Mouse (Mus musculus) layer of hippocampus, postnatal 14 days (tissue): ENCODE measurements around the gene Opn3. TPM values are rescaled to one million over a fixed set of nuclear protein-coding genes. Genes with fewer than 3 reads are reported as not detected.
A peak's percentile ranks its signal among the peaks of the same experiment; 100 is the strongest.

ENCODE experiments used
- DNase-seq, 2 experiments: peaks; one replicate each; pipeline ENCODE4 v3.0.0; 2021 to 2022; ENCODE audit warnings: low spot score in 2 of 2, mixed read lengths in 1 of 2
- total RNA-seq, 2 experiments: library from RNA; stranded (reverse); gene quantifications; 2 replicates each; pipeline ENCODE4 v1.2.3; 2021

The Opn3 gene
- total RNA-seq, 2 experiments from 2014 or later: 2.1 to 4.8 TPM

DNA sequence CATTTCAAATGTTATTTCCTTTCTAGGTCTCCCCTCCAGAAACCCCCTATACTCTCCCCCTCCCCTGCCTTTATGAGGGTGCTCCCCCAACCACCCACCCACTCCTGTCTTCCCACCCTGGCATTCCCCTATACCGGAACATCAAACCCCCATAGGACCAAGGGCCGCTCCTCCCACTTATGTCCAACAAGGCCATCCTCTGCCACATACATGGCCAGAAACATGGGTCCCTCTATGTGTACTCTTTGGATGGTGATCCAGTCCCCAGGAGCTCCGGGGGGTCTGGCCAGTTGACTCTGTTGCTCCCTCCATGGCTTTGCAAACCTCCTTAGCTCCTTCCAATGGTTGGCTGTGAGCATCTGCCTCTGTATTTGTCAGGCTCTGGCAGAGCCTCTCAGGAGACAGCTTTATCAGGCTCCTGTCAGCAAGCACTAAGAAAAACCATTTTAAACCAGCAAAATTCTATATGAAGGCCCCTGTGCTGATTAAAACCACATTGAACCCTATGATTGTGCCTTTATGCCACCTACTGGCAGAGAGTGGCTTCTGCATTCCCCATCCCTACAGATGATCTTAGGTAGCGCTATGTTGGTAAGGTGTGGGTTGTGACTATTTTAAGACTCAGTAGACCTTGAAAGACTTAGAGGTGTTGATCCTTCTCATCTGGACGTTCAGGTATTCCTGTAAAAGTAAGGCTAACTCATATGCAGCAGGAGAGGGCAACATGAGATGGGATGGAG is 23.7 kb downstream of the Opn3 start:
- DNase-seq: peak in 1 of 2 experiments; percentile 20

DNA sequence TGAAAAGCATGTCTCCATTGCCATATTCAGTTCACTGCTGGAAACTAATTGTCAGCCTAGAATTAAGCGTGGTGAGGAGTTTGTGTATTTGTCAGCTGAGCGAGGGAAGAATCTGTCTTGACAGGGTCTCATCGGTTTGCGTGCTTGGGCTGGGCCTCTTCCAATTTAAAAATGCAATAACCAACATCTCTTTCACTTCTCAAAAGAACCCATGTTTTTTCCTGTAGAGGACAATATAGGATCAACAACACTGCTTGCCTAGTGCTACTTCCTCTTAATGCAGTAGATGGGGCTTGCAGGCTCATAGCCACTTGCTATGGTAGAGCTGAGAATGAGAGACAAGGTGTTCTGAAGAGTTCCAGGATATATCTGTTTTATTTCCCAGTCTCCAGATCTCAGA is 32.7 kb downstream of the Opn3 start:
- DNase-seq: no peak

DNA sequence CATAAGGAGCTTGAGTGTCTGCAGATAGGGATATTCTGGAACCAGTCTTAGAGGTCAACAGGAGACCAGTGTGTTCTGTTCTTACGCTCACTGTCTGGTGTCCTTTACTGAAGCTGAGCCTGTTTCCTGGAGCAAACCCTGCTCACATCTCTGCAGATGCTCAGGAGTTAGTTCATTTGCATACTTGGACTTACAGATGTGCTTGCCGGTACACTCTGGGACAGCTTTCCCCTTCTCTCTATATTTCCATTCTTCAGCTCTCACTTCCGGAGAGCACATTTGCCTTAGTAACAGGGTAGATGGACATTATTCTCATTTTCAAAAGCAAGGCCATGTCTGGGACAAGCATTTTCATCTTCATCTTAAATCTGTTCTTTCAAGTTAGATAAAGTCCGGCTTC is 44.0 kb downstream of the Opn3 start:
- DNase-seq: no peak

DNA sequence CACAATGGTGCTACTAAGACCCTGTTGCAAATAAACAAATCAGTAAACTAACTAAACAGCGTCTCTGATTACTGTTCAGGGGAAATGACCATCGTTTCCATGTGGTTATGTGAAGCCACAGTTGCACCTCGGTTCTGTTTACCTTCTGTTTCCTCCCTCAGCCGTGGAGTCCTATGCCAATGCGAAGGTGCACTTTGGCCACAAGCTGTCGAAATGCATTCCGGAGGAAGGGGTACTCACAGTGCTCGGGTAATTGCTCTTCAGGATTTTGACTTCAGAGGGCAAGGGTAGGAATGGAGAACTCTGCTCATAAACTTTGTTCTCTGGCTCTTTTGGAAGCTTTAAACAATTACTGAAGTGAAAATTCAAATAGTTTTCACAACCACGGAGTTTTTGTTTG is 45.6 kb downstream of the Opn3 start:
- no peak for DNase-seq

DNA sequence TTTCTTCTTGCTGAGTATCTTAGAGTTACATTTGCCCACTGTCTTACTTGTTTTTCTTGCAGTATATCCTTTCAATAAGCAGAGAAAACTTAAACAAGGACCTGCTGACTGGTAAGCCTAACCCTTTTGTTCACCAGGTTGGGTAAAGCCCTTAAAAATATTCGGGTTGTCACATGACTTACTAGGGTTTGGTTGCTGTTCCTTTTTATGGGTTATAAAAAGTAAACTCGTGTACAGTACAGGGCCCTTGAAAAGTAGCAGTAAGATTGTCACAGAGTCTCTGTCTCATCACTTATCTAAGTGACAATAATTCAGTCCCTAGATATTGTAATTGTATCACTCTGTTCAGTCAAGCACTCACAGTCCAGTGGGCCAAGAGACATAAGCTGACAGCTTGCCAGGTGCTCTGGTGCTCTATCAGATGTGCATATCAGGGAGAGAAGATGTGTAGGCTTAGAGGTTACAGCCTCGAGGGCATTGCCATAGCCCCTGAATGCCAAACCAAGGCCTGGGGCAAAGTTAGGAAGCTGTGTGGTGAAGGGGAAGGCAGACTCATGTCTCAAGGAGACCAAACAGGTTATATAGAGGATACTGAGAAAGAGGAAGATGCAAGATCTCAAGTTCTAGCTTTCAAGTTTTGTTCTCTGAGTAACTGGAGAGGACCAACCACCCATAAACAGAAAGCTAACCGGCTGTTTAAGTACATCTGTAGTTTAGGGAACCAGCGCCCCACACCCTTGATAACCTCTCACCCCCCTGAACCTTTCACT is 48.9 kb downstream of the Opn3 start:
- no peak for DNase-seq

DNA sequence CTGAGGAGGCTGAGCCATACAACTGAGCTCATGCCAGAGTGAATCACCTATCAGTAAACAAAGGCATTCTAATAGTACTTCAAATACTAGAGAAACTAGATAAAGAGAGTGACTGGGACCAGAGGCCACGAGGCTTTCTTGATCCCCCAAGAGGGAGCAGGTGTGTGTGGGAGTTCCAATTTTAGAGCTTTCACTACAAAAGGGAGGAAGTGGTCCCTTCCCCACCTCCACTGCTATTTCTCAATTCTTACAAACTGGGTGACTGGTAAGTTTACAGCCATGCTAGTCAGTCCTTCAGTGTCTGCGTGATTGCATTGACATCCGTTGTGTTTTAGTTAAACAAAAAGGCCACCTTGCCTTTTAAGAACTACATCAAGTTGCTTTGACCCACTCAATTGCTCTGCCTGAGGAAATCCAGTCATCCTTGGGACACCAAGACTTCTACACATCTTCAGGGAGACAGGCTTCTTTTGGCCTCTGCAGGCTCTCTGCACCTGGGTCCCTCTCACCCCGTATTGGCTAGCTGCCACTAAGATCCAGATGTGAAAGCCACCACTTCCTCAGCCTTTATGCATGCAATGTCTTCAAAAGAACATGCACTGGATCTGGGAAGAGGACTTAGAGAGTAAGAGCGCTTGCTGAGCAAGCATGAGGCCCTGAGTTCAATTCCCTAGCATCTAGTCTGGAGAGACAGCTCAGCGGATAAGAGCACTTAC is 52.0 kb downstream of the Opn3 start:
- DNase-seq: no peak

DNA sequence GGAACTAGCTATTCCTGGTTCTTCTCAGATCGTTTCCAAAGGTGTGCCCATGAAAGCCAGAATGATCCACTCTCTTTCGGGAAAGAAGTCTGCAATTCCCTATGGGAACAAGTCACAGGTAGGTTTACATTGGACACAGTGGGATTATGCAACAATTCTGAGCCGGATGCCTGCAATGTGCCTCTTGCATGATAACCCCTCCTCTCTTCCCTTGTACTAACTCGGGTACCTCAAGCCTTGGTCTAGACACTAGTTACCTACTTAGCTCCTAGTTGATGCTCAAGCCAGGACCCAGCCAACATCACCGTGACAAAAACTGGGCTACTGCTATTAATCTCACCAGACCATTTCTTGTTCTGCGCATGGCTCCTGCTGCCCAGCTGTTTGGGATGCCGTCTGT is 53.5 kb downstream of the Opn3 start:
- DNase-seq: no peak

DNA sequence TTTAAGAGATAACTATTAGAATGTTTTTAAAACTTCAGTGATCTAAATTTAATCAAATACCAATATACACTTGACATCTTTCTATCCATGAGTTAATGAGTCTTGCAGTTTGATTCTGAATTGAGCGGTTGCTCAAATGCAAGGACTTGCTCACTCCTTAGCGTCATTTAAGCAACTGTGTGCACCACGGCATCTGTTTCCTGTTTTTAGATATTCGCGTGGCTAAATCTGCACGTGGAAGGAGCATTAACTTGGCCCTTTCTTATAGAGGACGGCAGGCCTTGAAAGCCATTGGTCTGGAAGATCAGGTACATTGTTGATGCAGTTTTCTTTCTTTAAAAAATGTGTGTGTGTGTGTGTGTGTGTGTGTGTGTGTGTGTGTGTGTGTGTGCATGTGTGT is 54.9 kb downstream of the Opn3 start:
- DNase-seq: no peak

DNA sequence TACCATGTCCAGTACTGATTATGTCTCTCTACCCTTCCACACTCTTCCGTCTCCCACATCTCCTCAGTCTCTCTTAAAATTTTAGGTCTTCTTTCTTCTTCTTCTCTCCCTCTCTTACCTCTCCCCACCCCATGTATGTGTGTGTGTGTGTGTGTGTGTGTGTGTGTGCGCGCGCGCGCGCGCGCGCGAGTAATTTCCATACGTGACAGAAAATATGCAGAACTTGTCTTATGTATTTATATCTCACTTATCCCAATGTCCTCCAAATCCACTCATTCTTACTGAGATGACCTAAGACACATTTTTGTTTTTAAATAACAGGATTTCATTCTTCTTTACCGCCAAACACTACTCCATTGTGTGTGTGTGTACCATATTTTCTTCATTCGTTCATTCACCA is 60.1 kb downstream of the Opn3 start:
- no peak for DNase-seq

DNA sequence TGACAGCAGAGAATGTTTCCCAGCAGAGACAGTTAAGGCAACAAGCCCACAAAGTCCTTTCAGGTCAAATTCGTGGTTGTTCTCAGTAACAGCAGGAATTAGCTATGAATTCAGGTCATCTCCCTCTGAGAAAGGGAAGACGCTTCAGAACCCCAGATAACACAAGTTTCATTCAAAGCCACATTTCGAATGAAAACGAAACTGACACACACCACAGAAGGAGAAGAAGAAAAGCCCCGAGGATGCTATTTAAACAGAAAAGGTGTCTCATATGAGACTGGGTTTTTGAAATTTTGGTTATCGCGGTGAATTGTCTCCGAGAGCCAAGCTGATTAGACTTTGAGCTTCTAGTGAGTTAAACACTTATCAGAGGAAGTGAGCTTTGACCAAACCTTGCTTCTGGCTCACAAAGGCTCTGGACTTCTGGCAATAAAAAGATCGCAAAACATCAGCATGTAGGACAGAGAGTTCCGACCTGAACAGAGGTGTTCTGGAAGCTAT is 60.8 kb downstream of the Opn3 start:
- no peak for DNase-seq

DNA sequence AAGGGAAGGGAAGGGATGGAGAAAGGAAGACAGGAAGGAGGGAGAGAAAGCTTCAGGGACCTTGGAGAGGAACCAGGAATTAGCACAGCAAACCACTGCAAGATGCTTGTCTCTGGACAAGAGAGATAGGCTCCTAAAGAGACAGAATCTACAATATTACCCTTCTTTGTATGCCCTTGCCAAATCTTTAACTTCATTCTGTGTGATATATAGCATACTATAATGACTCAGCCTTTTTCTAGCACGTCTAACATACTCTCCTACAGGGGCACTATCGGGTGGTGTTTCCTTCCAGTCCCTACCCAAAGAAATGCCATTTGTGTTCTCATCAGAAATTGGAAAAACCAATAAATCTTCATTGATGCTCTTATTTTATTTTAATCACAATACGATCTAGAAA is 61.5 kb downstream of the Opn3 start:
- DNase-seq: no peak

DNA sequence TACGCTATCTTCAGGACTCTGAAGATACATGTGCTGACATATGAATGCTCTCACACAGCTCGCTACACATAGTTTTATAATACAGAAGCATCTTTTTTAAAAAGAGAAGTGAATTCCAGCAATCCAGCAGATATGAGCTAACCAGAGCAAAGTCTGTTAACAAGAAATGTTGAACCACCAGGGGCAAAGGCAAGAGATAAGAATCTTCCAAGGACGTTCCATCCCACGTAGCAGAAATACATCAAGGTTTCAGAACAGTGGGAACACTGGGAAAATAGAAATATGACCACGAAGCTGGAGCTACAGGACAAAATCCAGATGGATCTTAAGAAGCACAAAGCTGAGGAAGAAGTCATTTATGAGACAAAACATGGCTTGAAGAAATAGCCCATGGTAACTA is 62.2 kb downstream of the Opn3 start:
- DNase-seq: no peak

DNA sequence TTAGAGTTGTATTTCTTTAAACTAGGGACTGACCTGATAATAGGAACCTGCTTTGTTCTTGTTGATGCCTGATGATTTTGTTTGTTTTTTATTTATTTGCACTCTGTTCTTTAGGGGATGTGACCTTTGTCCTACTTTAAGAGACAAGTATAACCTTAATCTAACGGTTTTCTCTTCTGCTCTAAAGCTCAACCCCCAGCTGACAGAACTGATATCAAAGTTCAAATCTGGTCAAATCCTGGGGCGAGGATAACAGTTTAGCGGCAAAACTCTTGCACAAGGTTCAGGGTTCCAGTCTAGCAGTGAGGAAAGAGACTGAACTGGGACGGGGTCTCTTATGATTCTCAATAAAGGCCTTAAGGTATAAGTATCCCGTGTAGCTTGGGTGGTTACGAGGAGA is 63.3 kb downstream of the Opn3 start:
- no peak for DNase-seq

DNA sequence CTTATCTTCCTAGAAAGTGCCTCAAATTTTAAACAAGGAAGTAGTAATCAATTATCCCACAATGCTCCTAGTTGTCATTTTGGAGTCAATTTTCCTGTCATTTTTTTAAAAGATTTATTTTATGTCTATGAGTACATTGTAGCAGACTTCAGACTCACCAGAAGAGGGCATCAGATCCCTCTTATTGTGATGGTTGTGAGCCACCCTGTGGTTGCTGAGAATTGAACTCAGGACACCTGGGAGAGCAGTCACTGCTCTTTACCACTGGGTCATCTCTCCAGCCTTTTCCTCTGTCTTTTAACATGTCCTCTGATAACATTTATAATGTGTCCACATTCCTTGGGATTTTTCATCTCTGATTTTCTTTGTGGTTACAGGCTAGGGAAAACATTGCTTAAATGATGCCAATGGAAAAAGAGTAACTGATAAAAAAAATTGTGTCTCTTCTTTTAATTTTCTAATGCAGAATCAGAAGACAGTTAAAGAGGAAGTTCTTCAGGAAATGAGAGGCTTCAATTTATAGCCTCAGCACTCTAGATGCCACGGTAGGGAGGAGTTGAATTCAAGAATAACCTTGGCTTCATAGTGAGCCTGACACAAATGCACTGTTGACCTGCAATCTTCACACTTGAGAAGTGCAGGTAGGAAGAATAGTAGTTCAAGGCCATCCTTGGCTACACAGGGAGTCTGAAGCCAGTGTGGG is 66.4 kb downstream of the Opn3 start:
- no peak for DNase-seq

DNA sequence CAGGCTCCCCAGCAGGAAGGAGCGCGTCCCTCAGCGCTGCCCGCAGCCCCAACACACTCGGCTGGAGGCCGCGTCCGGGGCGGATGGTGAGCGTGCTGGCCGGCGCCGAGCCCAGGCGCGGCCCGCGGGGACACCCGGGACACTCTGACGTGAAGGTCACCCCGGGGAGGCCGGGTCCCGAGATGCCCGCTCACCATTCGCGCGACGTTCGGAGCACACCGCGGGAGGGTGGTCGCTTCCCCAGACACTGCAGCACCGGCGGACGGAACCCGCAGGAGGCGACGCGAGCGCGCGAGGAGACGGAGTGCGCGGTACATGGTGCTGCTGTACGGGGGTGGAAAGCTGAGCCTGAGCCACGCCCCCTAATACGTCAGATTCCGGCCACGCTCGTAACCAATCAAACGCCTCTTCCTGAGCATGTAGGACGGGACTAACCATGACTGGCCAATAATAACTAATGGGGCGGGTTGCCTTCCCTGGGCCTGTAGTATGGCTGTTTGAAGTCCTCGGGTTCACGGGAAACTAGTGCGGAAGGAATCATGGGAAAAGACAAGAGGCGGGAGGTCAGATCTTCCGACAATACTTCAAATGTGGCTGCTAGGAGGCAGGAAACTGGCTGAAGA is 67.2 kb downstream of the Opn3 start, which contains the start of gene Fh1:
TSS of gene Fh1 (minus strand) at position 379 of the 623 bp plus-strand sequence.
- peak; percentile 94 to 98 for DNase-seq

DNA sequence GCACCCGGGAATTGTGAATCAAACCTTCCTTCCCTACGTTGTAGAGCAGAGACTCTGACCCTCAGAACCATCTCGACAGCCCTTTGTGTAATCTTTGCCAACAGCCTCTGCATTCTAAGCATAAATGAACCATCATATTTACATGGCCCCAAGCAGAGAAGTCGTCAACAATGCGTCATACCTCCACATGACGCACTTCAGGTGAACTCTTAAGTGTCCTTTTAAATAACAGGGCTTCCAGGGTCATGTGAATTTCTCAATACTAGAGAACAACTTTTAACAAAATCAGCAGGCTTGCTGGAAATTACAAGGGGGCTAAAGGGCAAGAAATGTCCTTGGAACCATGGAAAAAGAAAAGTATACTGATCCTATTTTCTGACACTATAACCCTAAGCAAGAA is 68.9 kb downstream of the Opn3 start:
- no peak for DNase-seq

DNA sequence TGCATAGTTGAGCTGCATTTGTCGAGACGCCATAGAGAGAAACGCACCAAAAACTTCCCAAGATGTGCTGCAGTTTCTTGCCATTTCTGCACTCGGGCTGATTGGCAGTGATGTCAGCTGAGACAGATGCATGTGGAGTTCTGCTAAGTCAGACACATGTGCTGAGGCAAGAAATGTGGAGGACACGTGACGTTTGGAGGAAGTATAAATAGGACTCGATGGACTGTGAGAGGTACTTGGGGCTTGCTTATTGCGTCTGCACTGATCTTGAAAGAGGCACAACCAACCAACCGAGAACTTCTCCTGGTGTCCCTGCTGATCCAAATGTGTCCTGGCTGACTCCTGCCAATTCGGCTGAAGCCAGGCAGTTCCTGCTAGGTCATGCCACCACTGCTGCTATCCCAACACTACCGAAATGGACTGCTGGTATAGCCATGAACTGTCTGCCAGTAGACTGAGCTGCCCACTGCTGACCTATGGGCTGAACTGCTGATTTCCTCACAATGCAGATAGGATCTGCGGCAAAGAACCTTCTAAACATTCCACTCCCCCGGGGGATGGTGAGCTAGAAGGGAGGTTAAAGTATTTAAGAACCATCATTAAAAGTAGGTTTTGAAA is 72.7 kb downstream of the Opn3 start, which contains the start of gene Kmo:
TSS of gene Kmo (plus strand) at position 568 of the 618 bp plus-strand sequence.
- DNase-seq: no peak

DNA sequence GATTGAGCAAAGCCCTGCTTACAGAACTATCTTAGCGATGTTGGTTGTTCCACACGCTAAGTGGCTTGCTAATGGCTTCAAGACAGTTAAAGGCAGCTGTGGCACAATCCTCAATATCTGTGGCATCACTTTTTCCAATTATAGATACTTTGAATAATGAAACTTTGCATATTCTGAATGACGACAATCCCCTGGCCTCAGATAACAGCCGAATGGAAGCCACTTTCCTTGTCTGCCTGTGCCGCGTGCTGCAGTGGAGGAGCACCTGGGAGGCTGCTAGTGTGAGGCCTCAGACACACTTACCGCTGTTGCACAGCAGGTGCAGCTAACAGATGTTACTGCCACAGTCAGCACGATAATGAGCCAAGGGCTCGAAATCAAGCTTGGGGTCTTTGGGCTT is 77.6 kb downstream of the Opn3 start:
- DNase-seq: no peak
